Mouse (Mus musculus): ENCODE measurements at regions not wholly inside any gene's neighbourhood (a gene's known extent, or its start where the extent isn't known, plus 50 kb on each side); places are given as distances from the start of the nearest gene placed in this dataset.

- H3K9ac ChIP-seq (ENCODE audit: insufficient read depth, low read depth, low read length, poor library complexity, severe bottlenecking): no peak overlapping the region
- in situ Hi-C loops (cut with MboI; ENCODE audit: low sequenced_read_pairs in 2 of 2, unreplicated experiment in 2 of 2): no loop called here
These were observed 150.9 kb upstream of the Eef2kmt start for GRCm38 (mm10) chr16:5406711-5407110.

GRCm38 (mm10) chr16:5393336-5393735 is 137.6 kb upstream of the Eef2kmt start:
- Histone ChIP-seq H3K36me3 (ENCODE audit: control insufficient read depth, insufficient read depth, low read length, poor library complexity, severe bottlenecking) (no peaks in the 10 kb centered on the region), H3K9me3 (ENCODE audit: control insufficient read depth, insufficient read depth, low read depth, low read length) (no peaks in the 10 kb centered on the region), H3K9ac (ENCODE audit: insufficient read depth, low read depth, low read length, poor library complexity, severe bottlenecking) (no peak overlapping the region), H3K27ac (ENCODE audit: insufficient read depth, low read depth, low read length, poor library complexity, severe bottlenecking) (no peak overlapping the region), H3K4me1 (ENCODE audit: control insufficient read depth in 2 of 2, insufficient read depth in 2 of 2, low read length in 2 of 2, poor library complexity in 1 of 2) (no peaks in the 10 kb centered on the region), H3K4me3 (ENCODE audit: insufficient read depth in 1 of 2, low read depth in 1 of 2, low read length in 2 of 2, poor library complexity in 1 of 2, severe bottlenecking in 1 of 2) (no peak overlapping the region)
- TF ChIP-seq ZNF384 (IDR thresholded peaks at IDR 0.05; ENCODE audit: low read depth, low read length): no peak
- TF ChIP-seq ZC3H11A (IDR thresholded peaks at IDR 0.05; ENCODE audit: borderline replicate concordance, low read depth, low read length): no peak
- TF ChIP-seq MAFK (IDR thresholded peaks at IDR 0.05; ENCODE audit: insufficient read depth, low read depth, low read length): no peak
- no peak for TF ChIP-seq HCFC1 (IDR thresholded peaks at IDR 0.05; ENCODE audit: borderline replicate concordance, insufficient read depth, low read length)
- TF ChIP-seq CHD2 (IDR thresholded peaks at IDR 0.05; ENCODE audit: low read depth, low read length): no peak
- in situ Hi-C loops (cut with MboI; ENCODE audit: low sequenced_read_pairs in 2 of 2, unreplicated experiment in 2 of 2): no loop called here
- DNase-seq (ENCODE audit: low read depth, low spot score): no peak

More at GRCm38 (mm10) chr16:5406711-5407110, 150.9 kb upstream of the Eef2kmt start:
- no peaks in the 10 kb centered on the region for H3K36me3 ChIP-seq (ENCODE audit: control insufficient read depth, insufficient read depth, low read length, poor library complexity, severe bottlenecking)
- peak; percentile 44 for DNase-seq (ENCODE audit: low read depth, low spot score)
- H3K4me1 ChIP-seq (ENCODE audit: control insufficient read depth in 2 of 2, insufficient read depth in 2 of 2, low read length in 2 of 2, poor library complexity in 1 of 2): no peaks in the 10 kb centered on the region
- TF ChIP-seq CHD2 (IDR thresholded peaks at IDR 0.05; ENCODE audit: low read depth, low read length) (no peak), ZNF384 (IDR thresholded peaks at IDR 0.05; ENCODE audit: low read depth, low read length) (no peak), ZC3H11A (IDR thresholded peaks at IDR 0.05; ENCODE audit: borderline replicate concordance, low read depth, low read length) (no peak), HCFC1 (IDR thresholded peaks at IDR 0.05; ENCODE audit: borderline replicate concordance, insufficient read depth, low read length) (no peak), MAFK (IDR thresholded peaks at IDR 0.05; ENCODE audit: insufficient read depth, low read depth, low read length) (no peak)
- H3K9me3 ChIP-seq (ENCODE audit: control insufficient read depth, insufficient read depth, low read depth, low read length): no peaks in the 10 kb centered on the region
- no peak overlapping the region for H3K27ac ChIP-seq (ENCODE audit: insufficient read depth, low read depth, low read length, poor library complexity, severe bottlenecking)
- H3K4me3 ChIP-seq (ENCODE audit: insufficient read depth in 1 of 2, low read depth in 1 of 2, low read length in 2 of 2, poor library complexity in 1 of 2, severe bottlenecking in 1 of 2): no peak overlapping the region

GRCm38 (mm10) chr16:5382930-5383329 is 127.1 kb upstream of the Eef2kmt start:
- DNase-seq (ENCODE audit: low read depth, low spot score): no peak
- TF ChIP-seq ZNF384 (IDR thresholded peaks at IDR 0.05; ENCODE audit: low read depth, low read length) (no peak), CHD2 (IDR thresholded peaks at IDR 0.05; ENCODE audit: low read depth, low read length) (no peak), ZC3H11A (IDR thresholded peaks at IDR 0.05; ENCODE audit: borderline replicate concordance, low read depth, low read length) (no peak), HCFC1 (IDR thresholded peaks at IDR 0.05; ENCODE audit: borderline replicate concordance, insufficient read depth, low read length) (no peak), MAFK (IDR thresholded peaks at IDR 0.05; ENCODE audit: insufficient read depth, low read depth, low read length) (no peak)
- Histone ChIP-seq H3K4me1 (ENCODE audit: control insufficient read depth in 2 of 2, insufficient read depth in 2 of 2, low read length in 2 of 2, poor library complexity in 1 of 2) (peaks cover 0 to 2% of the 10 kb centered on the region in 2 experiments; a peak in 1 of 4 replicates), H3K27ac (ENCODE audit: insufficient read depth, low read depth, low read length, poor library complexity, severe bottlenecking) (no peak overlapping the region), H3K9me3 (ENCODE audit: control insufficient read depth, insufficient read depth, low read depth, low read length) (no peaks in the 10 kb centered on the region), H3K9ac (ENCODE audit: insufficient read depth, low read depth, low read length, poor library complexity, severe bottlenecking) (no peak overlapping the region), H3K4me3 (ENCODE audit: insufficient read depth in 1 of 2, low read depth in 1 of 2, low read length in 2 of 2, poor library complexity in 1 of 2, severe bottlenecking in 1 of 2) (no peak overlapping the region), H3K36me3 (ENCODE audit: control insufficient read depth, insufficient read depth, low read length, poor library complexity, severe bottlenecking) (no peaks in the 10 kb centered on the region)
- in situ Hi-C loops (cut with MboI; ENCODE audit: low sequenced_read_pairs in 2 of 2, unreplicated experiment in 2 of 2): no loop called here

- H3K36me3 ChIP-seq (ENCODE audit: control insufficient read depth, insufficient read depth, low read length, poor library complexity, severe bottlenecking): no peaks in the 10 kb centered on the region
- no peaks in the 10 kb centered on the region for H3K9me3 ChIP-seq (ENCODE audit: control insufficient read depth, insufficient read depth, low read depth, low read length)
- H3K27ac ChIP-seq (ENCODE audit: insufficient read depth, low read depth, low read length, poor library complexity, severe bottlenecking): no peak overlapping the region
- TF ChIP-seq ZNF384 (IDR thresholded peaks at IDR 0.05; ENCODE audit: low read depth, low read length): no peak
- no peak for TF ChIP-seq HCFC1 (IDR thresholded peaks at IDR 0.05; ENCODE audit: borderline replicate concordance, insufficient read depth, low read length)
- no peak for TF ChIP-seq CHD2 (IDR thresholded peaks at IDR 0.05; ENCODE audit: low read depth, low read length)
- no peak for TF ChIP-seq MAFK (IDR thresholded peaks at IDR 0.05; ENCODE audit: insufficient read depth, low read depth, low read length)
- TF ChIP-seq ZC3H11A (IDR thresholded peaks at IDR 0.05; ENCODE audit: borderline replicate concordance, low read depth, low read length): no peak
- no peak overlapping the region for H3K9ac ChIP-seq (ENCODE audit: insufficient read depth, low read depth, low read length, poor library complexity, severe bottlenecking)
- in situ Hi-C loops (cut with MboI; ENCODE audit: low sequenced_read_pairs in 2 of 2, unreplicated experiment in 2 of 2): no loop called here
- DNase-seq (ENCODE audit: low read depth, low spot score): no peak
- no peak overlapping the region for H3K4me3 ChIP-seq (ENCODE audit: insufficient read depth in 1 of 2, low read depth in 1 of 2, low read length in 2 of 2, poor library complexity in 1 of 2, severe bottlenecking in 1 of 2)
- peaks cover 0 to 2% of the 10 kb centered on the region in 2 experiments; a peak in 1 of 4 replicates for H3K4me1 ChIP-seq (ENCODE audit: control insufficient read depth in 2 of 2, insufficient read depth in 2 of 2, low read length in 2 of 2, poor library complexity in 1 of 2)
These were observed 126.6 kb upstream of the Eef2kmt start for GRCm38 (mm10) chr16:5382228-5382884.

Measured in ES-E14 (cell line).